Mouse (Mus musculus): ENCODE data around the gene Frmpd4.
A peak's percentile ranks its signal among the peaks of the same experiment; 100 is the strongest.

Gene Frmpd4

DNA sequence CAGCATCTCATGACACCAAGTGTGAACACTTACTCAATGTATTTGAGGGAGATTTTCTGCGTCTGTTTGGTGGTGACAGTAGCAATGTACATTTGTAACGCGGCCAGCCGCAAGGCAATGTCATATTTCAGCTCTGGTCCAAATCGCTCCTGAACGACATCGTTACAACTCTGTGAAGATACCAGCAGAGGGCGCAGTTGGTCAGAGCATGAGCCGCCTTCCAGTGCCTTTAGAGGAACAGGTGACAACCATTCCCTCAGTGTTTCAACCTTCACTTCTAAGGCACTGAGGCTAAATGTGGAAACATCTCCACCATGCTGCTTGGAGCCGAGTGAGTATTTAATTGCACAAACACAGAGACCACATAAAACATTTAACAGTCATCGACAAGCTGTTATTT, 1079.3 kb downstream of the Frmpd4 start:
- H3K9me3 ChIP-seq (ENCODE audit: low read length), result no peaks in the 10 kb centered on the region
- no peak overlapping the region for H3K4me3 ChIP-seq (replicated peaks; ENCODE audit: low read length)
- TF ChIP-seq POU5F1 (IDR thresholded peaks at IDR 0.05; ENCODE audit: borderline replicate concordance, low read length) (no peak), CTCF (conservative IDR thresholded peaks at IDR 0.05; ENCODE audit: low read length) (peak; percentile 22)
- H3K36me3 ChIP-seq (ENCODE audit: insufficient read depth, low read length), result no peaks in the 10 kb centered on the region
- H3K4me1 ChIP-seq (replicated peaks; ENCODE audit: low read depth, low read length), result no peaks in the 10 kb centered on the region
- H3K27me3 ChIP-seq (ENCODE audit: insufficient read depth, low read length), result no peaks in the 10 kb centered on the region

- no peak overlapping the region for H3K4me3 ChIP-seq (replicated peaks; ENCODE audit: low read length)
- H3K36me3 ChIP-seq (ENCODE audit: insufficient read depth, low read length), result no peaks in the 10 kb centered on the region
- no peaks in the 10 kb centered on the region for H3K4me1 ChIP-seq (replicated peaks; ENCODE audit: low read depth, low read length)
- TF ChIP-seq CTCF (conservative IDR thresholded peaks at IDR 0.05; ENCODE audit: low read length), result no peak
- no peak for TF ChIP-seq NANOG (IDR thresholded peaks at IDR 0.05; ENCODE audit: borderline replicate concordance, low read length)
- no peak for TF ChIP-seq POU5F1 (IDR thresholded peaks at IDR 0.05; ENCODE audit: borderline replicate concordance, low read length)
- H3K27me3 ChIP-seq (ENCODE audit: insufficient read depth, low read length), result no peaks in the 10 kb centered on the region
- no peaks in the 10 kb centered on the region for H3K9me3 ChIP-seq (ENCODE audit: low read length)
Observed at GRCm38 (mm10) chrX:167492265-167492664, 1084.8 kb downstream of the Frmpd4 start.

DNA sequence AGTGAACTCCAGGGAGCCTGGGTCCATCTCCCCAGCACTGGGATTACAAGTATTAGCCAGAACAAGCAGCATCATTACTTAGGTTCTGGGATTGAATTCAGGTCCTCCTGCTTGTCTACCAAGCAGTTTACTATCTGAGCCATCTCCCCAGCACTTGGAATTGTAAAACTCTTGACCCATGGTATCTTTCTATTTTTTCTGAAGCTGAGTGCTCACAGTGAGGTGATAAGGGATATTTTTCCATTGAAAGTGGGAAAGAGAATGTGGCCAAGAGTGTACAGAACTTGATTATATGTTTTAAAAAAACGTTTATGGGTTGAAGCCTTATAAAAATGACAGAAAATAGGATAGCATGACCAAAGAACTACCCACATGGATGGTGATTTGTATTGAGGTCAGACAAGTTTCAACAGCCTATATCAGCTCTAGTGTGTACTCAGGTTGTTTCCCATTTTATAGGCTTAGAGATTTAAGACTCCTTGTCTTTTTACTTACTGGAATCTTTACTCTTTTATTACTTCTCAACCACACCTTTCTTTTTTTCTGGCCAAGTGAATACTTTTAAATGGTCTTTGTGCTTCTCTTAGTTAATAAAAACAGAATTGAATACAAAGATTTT, 1085.3 kb downstream of the Frmpd4 start:
- Histone ChIP-seq H3K36me3 (ENCODE audit: insufficient read depth, low read length) (no peaks in the 10 kb centered on the region), H3K4me3 (replicated peaks; ENCODE audit: low read length) (no peak overlapping the region), H3K4me1 (replicated peaks; ENCODE audit: low read depth, low read length) (no peaks in the 10 kb centered on the region), H3K27me3 (ENCODE audit: insufficient read depth, low read length) (no peaks in the 10 kb centered on the region), H3K9me3 (ENCODE audit: low read length) (no peaks in the 10 kb centered on the region)
- no peak for TF ChIP-seq POU5F1 (IDR thresholded peaks at IDR 0.05; ENCODE audit: borderline replicate concordance, low read length)
- no peak for TF ChIP-seq CTCF (conservative IDR thresholded peaks at IDR 0.05; ENCODE audit: low read length)
- TF ChIP-seq NANOG (IDR thresholded peaks at IDR 0.05; ENCODE audit: borderline replicate concordance, low read length), result no peak

GRCm38 (mm10) chrX:167483409-167484177, 1093.4 kb downstream of the Frmpd4 start:
- no peaks in the 10 kb centered on the region for H3K4me1 ChIP-seq (replicated peaks; ENCODE audit: low read depth, low read length)
- TF ChIP-seq POU5F1 (IDR thresholded peaks at IDR 0.05; ENCODE audit: borderline replicate concordance, low read length) (no peak), CTCF (conservative IDR thresholded peaks at IDR 0.05; ENCODE audit: low read length) (no peak), NANOG (IDR thresholded peaks at IDR 0.05; ENCODE audit: borderline replicate concordance, low read length) (no peak)
- no peaks in the 10 kb centered on the region for H3K27me3 ChIP-seq (ENCODE audit: insufficient read depth, low read length)
- no peak overlapping the region for H3K4me3 ChIP-seq (replicated peaks; ENCODE audit: low read length)
- H3K9me3 ChIP-seq (ENCODE audit: low read length), result no peaks in the 10 kb centered on the region
- no peaks in the 10 kb centered on the region for H3K36me3 ChIP-seq (ENCODE audit: insufficient read depth, low read length)

- Histone ChIP-seq H3K36me3 (ENCODE audit: insufficient read depth, low read length) (no peaks in the 10 kb centered on the region), H3K4me1 (replicated peaks; ENCODE audit: low read depth, low read length) (no peaks in the 10 kb centered on the region), H3K9me3 (ENCODE audit: low read length) (no peaks in the 10 kb centered on the region), H3K4me3 (replicated peaks; ENCODE audit: low read length) (no peak overlapping the region), H3K27me3 (ENCODE audit: insufficient read depth, low read length) (no peaks in the 10 kb centered on the region)
- TF ChIP-seq POU5F1 (IDR thresholded peaks at IDR 0.05; ENCODE audit: borderline replicate concordance, low read length) (no peak), NANOG (IDR thresholded peaks at IDR 0.05; ENCODE audit: borderline replicate concordance, low read length) (no peak), CTCF (conservative IDR thresholded peaks at IDR 0.05; ENCODE audit: low read length) (no peak)
Observed at GRCm38 (mm10) chrX:167477636-167478035, 1099.4 kb downstream of the Frmpd4 start.

DNA sequence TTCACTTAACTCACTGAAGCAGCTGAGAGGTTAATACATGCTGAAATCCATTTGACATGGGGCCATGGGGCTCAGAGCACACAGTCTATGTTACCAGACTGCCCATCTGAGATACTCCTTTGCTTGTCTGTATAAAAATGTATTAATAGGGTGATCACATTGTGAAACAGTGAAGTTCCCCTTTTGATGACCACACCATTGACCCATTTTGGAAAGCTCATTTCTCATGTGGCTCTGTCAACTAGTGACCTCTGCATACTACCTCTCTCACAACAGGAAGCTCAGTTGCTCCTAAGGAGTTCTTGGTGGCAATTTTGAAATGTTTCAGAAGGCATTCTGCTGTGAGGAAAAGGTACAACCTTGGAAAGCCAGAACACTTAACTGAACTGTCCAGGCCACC, 1142.1 kb downstream of the Frmpd4 start:
- Histone ChIP-seq H3K27me3 (ENCODE audit: insufficient read depth, low read length) (no peaks in the 10 kb centered on the region), H3K36me3 (ENCODE audit: insufficient read depth, low read length) (no peaks in the 10 kb centered on the region), H3K4me1 (replicated peaks; ENCODE audit: low read depth, low read length) (no peaks in the 10 kb centered on the region), H3K9me3 (ENCODE audit: low read length) (no peaks in the 10 kb centered on the region), H3K4me3 (replicated peaks; ENCODE audit: low read length) (no peak overlapping the region)
- TF ChIP-seq NANOG (IDR thresholded peaks at IDR 0.05; ENCODE audit: borderline replicate concordance, low read length), result no peak
- TF ChIP-seq CTCF (conservative IDR thresholded peaks at IDR 0.05; ENCODE audit: low read length), result no peak
- TF ChIP-seq POU5F1 (IDR thresholded peaks at IDR 0.05; ENCODE audit: borderline replicate concordance, low read length), result no peak

GRCm38 (mm10) chrX:167433950-167434349, 1143.1 kb downstream of the Frmpd4 start:
- no peaks in the 10 kb centered on the region for H3K4me1 ChIP-seq (replicated peaks; ENCODE audit: low read depth, low read length)
- no peak for TF ChIP-seq CTCF (conservative IDR thresholded peaks at IDR 0.05; ENCODE audit: low read length)
- no peak for TF ChIP-seq NANOG (IDR thresholded peaks at IDR 0.05; ENCODE audit: borderline replicate concordance, low read length)
- TF ChIP-seq POU5F1 (IDR thresholded peaks at IDR 0.05; ENCODE audit: borderline replicate concordance, low read length), result no peak
- H3K27me3 ChIP-seq (ENCODE audit: insufficient read depth, low read length), result no peaks in the 10 kb centered on the region
- H3K9me3 ChIP-seq (ENCODE audit: low read length), result no peaks in the 10 kb centered on the region
- no peak overlapping the region for H3K4me3 ChIP-seq (replicated peaks; ENCODE audit: low read length)
- H3K36me3 ChIP-seq (ENCODE audit: insufficient read depth, low read length), result no peaks in the 10 kb centered on the region
